Mouse (Mus musculus) WW6 (cell line): Measurements from ENCODE around the gene Hist2h2bb.
"Not testable (repeated sequence)": the region's sequence is repeated elsewhere in the genome, so short reads cannot be mapped to it uniquely, and the experiment has no call there.

ENCODE experiments used
- DNase-seq: peaks from one replicate; pipeline ENCODE4 v3.0.0-alpha.2; 2013; ENCODE audit warnings: low read depth, low spot score

Hist2h2bb gene

DNA sequence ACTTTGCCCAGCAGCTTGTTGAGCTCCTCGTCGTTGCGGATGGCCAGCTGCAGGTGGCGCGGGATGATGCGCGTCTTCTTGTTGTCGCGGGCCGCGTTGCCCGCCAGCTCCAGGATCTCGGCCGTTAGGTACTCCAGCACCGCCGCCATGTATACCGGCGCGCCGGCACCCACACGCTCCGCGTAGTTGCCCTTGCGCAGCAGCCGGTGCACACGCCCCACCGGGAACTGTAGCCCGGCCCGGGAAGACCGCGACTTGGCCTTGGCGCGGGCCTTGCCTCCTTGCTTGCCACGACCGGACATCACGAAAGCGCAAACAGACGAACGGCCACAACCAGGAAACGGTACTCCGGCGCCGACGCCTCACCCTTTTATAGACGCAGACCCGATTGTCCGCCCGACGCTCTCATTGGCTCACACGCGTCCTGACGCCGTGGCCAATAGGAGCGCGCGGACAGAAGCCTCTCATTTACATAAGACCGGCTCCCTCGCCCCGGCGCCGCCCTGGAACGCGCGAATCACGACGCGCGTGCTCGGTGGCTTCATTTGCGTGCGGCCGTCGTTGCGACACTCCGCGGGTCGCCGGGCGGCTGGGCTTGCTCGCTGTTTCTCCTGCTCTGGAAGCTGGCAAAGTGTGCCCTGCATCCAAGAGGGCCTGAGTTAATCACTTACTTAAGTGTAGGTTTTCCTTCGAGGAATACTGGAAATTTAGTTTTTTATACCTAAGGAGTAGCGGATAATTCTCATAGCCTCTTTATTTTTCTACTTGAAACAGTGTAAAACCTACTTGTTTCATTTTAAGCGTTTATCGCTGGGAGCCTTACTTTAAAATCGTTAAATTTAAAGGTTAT is 29.4 kb upstream of the Hist2h2bb start, which contains the start of gene Hist2h2aa2:
Gene Hist2h2aa2, minus strand, starts transcription at position 328 of the 850 bp plus-strand sequence.
- DNase-seq = not testable (repeated sequence)

DNA sequence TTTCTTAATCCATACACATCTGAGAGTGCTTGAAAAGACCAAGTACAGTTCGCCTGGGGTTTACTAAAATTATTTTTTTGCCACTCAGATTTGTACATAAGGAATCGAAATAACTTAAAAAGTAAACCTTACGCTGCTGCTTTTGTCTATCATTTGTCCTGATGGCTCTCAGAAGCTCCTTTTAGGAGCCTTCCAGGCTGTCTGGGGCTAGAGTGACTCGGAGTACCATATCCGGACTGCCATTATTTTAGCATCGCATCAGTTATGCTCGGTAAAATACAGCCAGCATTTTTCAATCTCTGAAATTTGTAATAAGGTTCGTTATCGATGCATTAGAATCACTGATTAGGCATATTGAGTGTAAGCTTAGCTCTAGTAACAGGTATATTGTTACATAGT is 28.8 kb upstream of the Hist2h2bb start:
- no peak for DNase-seq

DNA sequence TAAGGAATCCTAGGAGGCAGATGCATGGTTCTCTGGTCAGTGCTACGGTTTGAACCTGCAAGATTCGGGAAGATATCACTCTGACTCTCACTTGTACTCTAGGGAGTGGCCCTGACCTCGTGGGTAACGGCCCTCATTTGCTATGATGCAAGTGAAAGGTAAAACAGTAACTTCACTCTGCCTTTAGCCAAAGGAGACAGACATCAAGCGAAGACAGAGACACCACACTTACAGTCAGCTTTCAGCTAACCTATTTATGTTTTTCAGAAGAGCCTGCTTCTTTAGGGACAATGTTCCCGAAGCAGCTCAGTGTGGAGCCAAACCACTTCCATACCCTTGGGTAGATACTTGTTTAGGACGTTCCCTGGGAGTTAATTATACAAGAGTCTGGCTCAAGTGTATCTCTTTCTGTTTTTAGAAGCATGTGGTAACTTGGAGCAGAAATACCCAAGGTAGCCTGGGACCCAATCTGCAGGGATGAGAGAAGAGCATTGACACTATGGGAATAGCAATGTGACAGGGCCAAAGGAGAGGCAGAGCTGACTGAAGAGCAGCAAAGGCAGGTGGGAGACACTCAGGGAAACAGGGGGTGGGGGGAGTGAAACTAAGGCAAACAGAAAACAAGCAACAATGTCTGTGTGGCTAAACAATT is 25.5 kb upstream of the Hist2h2bb start:
- no peak for DNase-seq

DNA sequence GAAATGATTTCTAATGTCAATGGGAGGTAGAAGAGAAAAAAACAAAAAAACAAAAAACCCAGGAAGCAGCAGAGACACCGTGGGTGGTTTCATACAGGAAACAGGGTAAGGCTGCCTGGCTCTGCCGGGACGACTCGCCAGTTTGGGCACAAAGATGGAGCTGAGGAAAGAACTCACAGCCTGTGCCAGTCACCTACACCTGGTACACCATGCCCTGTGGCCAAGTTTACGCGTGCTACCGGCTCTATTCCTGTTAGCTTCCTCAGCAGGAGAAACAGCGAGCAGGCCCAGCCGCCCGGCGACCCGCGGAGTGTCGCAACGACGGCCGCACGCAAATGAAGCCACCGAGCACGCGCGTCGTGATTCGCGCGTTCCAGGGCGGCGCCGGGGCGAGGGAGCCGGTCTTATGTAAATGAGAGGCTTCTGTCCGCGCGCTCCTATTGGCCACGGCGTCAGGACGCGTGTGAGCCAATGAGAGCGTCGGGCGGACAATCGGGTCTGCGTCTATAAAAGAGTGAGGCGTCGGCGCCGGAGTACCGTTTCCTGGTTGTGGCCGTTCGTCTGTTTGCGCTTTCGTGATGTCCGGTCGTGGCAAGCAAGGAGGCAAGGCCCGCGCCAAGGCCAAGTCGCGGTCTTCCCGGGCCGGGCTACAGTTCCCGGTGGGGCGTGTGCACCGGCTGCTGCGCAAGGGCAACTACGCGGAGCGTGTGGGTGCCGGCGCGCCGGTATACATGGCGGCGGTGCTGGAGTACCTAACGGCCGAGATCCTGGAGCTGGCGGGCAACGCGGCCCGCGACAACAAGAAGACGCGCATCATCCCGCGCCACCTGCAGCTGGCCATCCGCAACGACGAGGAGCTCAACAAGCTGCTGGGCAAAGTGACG is 24.3 kb upstream of the Hist2h2bb start, which contains the start of gene Hist2h2aa1:
Gene Hist2h2aa1, plus strand, starts transcription at position 495 of the 884 bp plus-strand sequence.
- not testable (repeated sequence) for DNase-seq

GRCm38 (mm10) chr3:96246018-96246417 is 23.5 kb upstream of the Hist2h2bb start:
- not testable (repeated sequence) for DNase-seq

- not testable (repeated sequence) for DNase-seq
Observed at GRCm38 (mm10) chr3:96246427-96246856, 23.1 kb upstream of the Hist2h2bb start, which contains the start of gene Hist2h3c1. Gene Hist2h3c1 (plus strand): TSS chr3:96246685.

GRCm38 (mm10) chr3:96247356-96248140 is 22.0 kb upstream of the Hist2h2bb start:
- no peak for DNase-seq

GRCm38 (mm10) chr3:96248141-96249033 is 21.2 kb upstream of the Hist2h2bb start:
- no peak for DNase-seq

DNA sequence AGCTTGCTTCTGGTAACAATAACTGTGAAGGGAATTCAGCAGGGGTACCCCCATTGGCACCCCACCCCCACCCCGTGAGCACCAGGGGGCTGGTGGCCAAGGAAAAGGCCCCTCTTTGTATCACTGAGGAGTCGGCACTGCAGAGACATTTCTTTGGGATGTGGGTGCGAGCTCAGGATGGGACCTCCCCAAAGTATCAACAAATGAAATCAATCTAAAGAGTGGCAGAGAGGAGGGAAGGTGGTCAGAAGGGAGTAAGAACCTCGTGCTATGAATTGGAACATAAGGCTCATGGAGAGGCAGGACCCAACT is 20.6 kb upstream of the Hist2h2bb start:
- no peak for DNase-seq

DNA sequence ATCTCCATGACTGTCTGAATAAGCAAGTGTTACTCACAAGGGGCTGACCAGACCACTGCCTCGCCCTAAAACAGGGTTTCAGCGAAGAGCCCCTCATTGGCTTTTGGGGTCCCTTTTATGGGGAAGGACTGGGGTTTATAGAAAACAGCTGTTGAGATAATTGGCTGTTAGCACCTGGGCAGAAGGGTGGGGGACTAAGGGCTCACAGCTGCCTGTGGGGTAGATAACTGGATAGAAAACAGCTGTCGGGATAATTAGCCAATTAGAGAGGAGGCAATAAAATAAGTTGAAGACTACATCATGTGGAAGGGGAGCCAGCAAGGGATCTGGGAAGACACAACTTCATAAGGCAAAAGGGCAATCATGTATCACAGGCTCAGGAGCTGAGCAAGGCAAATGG is 18.7 kb upstream of the Hist2h2bb start:
- no peak for DNase-seq

DNA sequence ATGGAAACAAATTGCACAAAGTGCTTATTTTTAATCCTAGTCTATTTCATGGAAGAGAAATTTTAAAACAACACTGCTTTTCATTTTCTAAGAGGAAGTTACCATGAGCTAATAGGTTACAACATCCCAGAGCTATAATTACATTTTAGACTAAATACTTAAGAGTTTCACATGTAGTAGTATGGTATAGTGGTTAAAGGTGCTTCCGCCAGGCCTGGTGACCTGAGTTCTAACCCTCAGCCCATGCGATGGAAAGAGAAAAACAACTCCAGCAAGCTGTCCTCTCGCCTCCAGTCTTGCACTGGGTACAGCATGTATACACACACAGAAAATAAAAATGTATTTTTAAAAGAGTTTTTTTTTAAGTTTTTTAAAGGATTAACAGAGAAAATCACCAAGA is 17.8 kb upstream of the Hist2h2bb start:
- DNase-seq = no peak

GRCm38 (mm10) chr3:96254683-96255355 is 14.7 kb upstream of the Hist2h2bb start:
- no peak for DNase-seq

DNA sequence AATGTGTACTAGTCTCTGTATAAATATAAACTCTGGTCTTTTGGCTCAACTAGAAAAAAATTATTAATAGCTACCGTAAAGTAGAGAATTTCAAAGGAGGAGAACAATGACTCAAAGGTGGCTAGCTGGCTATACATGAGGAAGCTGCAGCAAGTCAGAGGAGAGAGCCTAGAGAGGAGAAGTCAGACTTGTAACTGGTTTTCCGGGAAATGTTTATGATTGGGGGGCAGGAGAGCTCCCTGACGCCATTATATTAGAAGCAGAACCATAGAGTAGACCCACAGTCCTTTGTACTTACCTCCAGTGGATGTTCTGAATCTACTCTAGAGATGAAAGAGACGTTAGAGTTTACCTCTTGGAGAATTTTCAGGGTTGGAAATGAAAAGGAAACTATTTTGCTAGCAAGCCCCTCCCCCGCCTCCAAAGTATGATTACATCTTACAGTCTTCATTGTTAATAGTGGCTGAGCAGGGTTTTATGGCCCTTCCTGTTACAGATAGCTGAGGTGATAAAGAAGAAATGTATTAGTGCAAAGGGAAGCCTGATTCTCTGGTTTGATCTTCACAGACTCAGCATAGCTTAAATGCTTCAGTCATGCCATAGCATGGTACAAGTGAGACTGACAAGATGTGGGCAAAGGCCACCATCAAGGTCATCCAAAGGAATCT is 13.5 kb upstream of the Hist2h2bb start:
- no peak for DNase-seq

DNA sequence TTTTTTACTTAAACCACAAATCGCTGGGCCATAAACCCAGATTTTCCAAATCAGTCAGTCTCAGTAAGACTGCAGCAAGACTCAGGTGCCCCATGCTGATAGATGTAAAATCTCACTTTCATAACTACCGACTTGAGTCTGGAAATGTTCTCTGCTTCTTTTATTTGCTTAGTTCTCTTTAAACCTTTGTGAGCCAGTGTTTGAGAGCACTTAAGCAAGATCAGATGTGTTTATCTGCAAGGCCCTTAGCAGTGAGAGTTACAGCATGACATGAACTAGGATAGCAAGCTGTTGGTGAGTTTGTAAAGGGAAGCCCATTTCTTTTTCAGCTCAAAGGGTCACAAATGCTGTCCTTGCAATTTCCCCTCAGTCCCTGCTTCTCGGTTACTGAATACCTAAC is 12.4 kb upstream of the Hist2h2bb start:
- no peak for DNase-seq

- no peak for DNase-seq
Observed at GRCm38 (mm10) chr3:96260220-96260619, 9.3 kb upstream of the Hist2h2bb start.

GRCm38 (mm10) chr3:96261623-96262022 is 7.9 kb upstream of the Hist2h2bb start:
- DNase-seq = no peak

DNA sequence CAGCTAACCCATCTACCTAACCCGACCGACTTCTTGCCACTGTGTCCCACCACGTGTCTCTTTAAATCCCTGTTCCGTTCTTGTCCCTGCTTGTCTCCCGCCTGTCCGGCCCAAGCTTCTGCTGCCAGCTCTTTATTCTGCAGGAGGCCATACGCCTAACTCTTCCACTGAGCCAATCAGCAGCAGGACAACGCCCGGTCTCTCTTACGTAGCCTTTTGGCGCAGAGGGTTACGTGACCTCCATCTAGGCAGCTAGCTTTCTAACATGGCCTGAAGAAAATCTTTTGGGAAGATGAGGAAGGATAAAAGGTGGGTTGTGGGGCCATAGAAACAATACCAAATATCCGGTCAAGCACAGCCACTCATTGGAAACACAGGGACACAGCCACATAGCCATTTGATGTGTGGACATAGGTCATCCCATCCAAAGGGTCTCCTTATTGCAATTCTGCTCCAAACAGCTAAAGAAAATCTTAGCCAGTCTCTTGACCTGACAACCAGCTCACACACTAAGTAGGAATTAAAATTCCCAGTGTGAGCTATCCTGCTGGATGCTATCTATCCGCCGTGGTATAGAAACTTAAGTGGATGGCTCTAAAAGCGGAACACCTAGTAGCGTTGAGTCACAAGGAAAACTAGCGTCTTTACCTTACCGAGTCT is 7.2 kb upstream of the Hist2h2bb start:
- peak; percentile 61 for DNase-seq

DNA sequence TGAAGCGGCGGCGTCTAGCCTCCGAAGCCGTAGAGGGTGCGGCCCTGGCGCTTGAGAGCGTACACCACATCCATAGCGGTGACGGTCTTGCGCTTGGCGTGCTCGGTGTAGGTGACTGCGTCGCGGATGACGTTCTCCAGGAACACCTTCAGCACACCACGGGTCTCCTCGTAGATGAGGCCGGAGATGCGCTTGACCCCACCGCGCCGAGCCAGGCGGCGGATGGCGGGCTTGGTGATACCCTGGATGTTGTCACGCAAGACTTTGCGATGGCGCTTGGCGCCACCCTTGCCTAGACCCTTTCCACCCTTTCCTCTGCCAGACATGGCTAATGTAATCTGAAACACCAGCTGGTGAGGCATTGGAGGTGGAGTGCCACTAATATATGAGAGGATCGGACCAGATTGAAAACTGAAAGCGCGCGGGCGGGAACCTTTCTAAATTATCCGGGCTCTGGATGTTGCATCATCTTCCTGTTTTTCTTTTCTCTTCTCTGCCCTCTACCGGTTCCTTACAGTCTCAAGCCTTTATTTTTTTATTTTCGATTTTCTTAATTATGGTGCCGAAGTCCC is 6.5 kb upstream of the Hist2h2bb start, which contains the start of gene Hist2h4:
Gene Hist2h4, minus strand, starts transcription at position 333 of the 572 bp plus-strand sequence.
- peak; percentile 79 for DNase-seq
